Mouse (Mus musculus) heart, embryonic 16.5 days (tissue): ENCODE measurements around the gene Gm27027. TPM values are rescaled to one million over a fixed set of nuclear protein-coding genes. Genes with fewer than 3 reads are reported as not detected.

Experiments
- ATAC-seq: fragments of 200-750 bp; cut with Nextera tagmentation; replicated peaks from 2 replicates; pipeline ENCODE4 v1.8.0; 2017; ENCODE audit warnings: moderate number of reproducible peaks; ENCODE audit not compliant: insufficient read depth, low FRiP score; ENCODE audit errors: extremely low read depth
- H3K27ac ChIP-seq: fragments of 300-500 bp; sonication (generic); 2 replicates; pipeline ENCODE4 v1.5.1; 2014; ENCODE audit warnings: mild to moderate bottlenecking, low read length, control low read depth, moderate library complexity
- H3K27me3 ChIP-seq: fragments of 300-500 bp; sonication (generic); 2 replicates; pipeline ENCODE4 v1.6.1; 2014; ENCODE audit warnings: low read length, mixed read lengths; ENCODE audit not compliant: control insufficient read depth, insufficient read depth
- H3K36me3 ChIP-seq: fragments of 300-500 bp; sonication (generic); 2 replicates; pipeline ENCODE4 v1.6.1; 2014; ENCODE audit not compliant: control insufficient read depth, insufficient read depth
- H3K4me1 ChIP-seq: fragments of 300-500 bp; sonication (generic); 2 replicates; pipeline ENCODE4 v1.6.1; 2014; ENCODE audit warnings: low read length, mixed read lengths; ENCODE audit not compliant: control insufficient read depth, insufficient read depth
- H3K4me2 ChIP-seq: fragments of 300-500 bp; sonication (generic); 2 replicates; pipeline ENCODE4 v1.6.1; 2014; ENCODE audit warnings: low read depth, mild to moderate bottlenecking, control low read depth, low read length
- H3K4me3 ChIP-seq: fragments of 300-500 bp; sonication (generic); 2 replicates; pipeline ENCODE4 v1.5.1; 2014; ENCODE audit warnings: mild to moderate bottlenecking, control low read depth, low read length
- H3K9ac ChIP-seq: fragments of 300-500 bp; sonication (generic); 2 replicates; pipeline ENCODE4 v1.6.1; 2014; ENCODE audit warnings: low read length, control low read depth
- H3K9me3 ChIP-seq: fragments of 300-500 bp; sonication (generic); replicated peaks from 2 replicates; pipeline ENCODE4 v1.6.1; 2016; ENCODE audit warnings: low read length; ENCODE audit not compliant: control insufficient read depth
- WGBS: fragments of 180-500 bp; shearing (Covaris S2); extraction: QIAGEN DNeasy Blood & Tissue Kit; methylation state at CpG from one replicate; pipeline ENCODE4 v1.1.7; 2014; 5-methylcytosine and 5-hydroxymethylcytosine counted together
- polyA plus RNA-seq: library from polyadenylated mRNA; unstranded; fragments of >200 nt; fragmentation: Nextera tagmentation; extraction: Ambion mirVana; gene quantifications from 2 replicates; pipeline ENCODE4 v1.2.1, GENCODE M21; 2015

Gm27027 gene
- polyA plus RNA-seq, 1 experiment from 2014 or later, result not detected

GRCm38 (mm10) chr2:93982457-93983235 is 13.5 kb downstream of the Gm27027 start:
- no peaks in the 10 kb centered on the region for H3K9me3 ChIP-seq
- WGBS, result 78% methylated on average over 4 of the region's 4 CpGs
- H3K36me3 ChIP-seq, result peaks cover 27% of the 10 kb centered on the region
- no peak overlapping the region for H3K9ac ChIP-seq
- H3K4me3 ChIP-seq, result no peak overlapping the region
- H3K27ac ChIP-seq, result no peak overlapping the region
- no peak overlapping the region for H3K4me2 ChIP-seq
- ATAC-seq, result no peak
- H3K4me1 ChIP-seq, result no peaks in the 10 kb centered on the region
- no peaks in the 10 kb centered on the region for H3K27me3 ChIP-seq

- peaks cover 8% of the 10 kb centered on the region for H3K4me1 ChIP-seq
- no peak overlapping the region for H3K9ac ChIP-seq
- WGBS, result 85% methylated on average over 7 of the region's 7 CpGs
- no peak overlapping the region for H3K27ac ChIP-seq
- H3K4me2 ChIP-seq, result no peak overlapping the region
- H3K36me3 ChIP-seq, result peaks cover 27% of the 10 kb centered on the region
- 0 out of 2 replicates have a peak, but pooled peaks cover 3% of the 10 kb centered on the region for H3K27me3 ChIP-seq
- no peak overlapping the region for H3K4me3 ChIP-seq
- no peaks in the 10 kb centered on the region for H3K9me3 ChIP-seq
- no peak for ATAC-seq
Measured at GRCm38 (mm10) chr2:93979249-93980120, 16.7 kb downstream of the Gm27027 start.

GRCm38 (mm10) chr2:93976436-93977252 is 19.5 kb downstream of the Gm27027 start:
- peaks cover 3% of the 10 kb centered on the region; the same call in 1 of the 2 replicates for H3K27me3 ChIP-seq
- H3K4me1 ChIP-seq, result peaks cover 8% of the 10 kb centered on the region
- peak overlapping the region; percentile 65 for H3K9ac ChIP-seq
- H3K4me3 ChIP-seq, result peak overlapping the region; percentile 50
- H3K36me3 ChIP-seq, result peaks cover 22% of the 10 kb centered on the region
- H3K9me3 ChIP-seq, result no peaks in the 10 kb centered on the region
- ATAC-seq, result peak; percentile 61
- WGBS, result 2% methylated on average over 37 of the region's 37 CpGs
- peak overlapping the region; percentile 14; the same call in 1 of the 2 replicates for H3K27ac ChIP-seq
- peak overlapping the region; percentile 76 for H3K4me2 ChIP-seq

GRCm38 (mm10) chr2:93975526-93976435 is 20.4 kb downstream of the Gm27027 start:
- ATAC-seq, result no peak
- H3K4me2 ChIP-seq, result peak overlapping the region; percentile 76

GRCm38 (mm10) chr2:93975041-93975440 is 21.1 kb downstream of the Gm27027 start:
- no peak overlapping the region for H3K4me3 ChIP-seq
- 57% methylated on average over 7 of the region's 7 CpGs for WGBS
- no peaks in the 10 kb centered on the region for H3K9me3 ChIP-seq
- no peak overlapping the region for H3K4me2 ChIP-seq
- peaks cover 8% of the 10 kb centered on the region for H3K4me1 ChIP-seq
- no peak overlapping the region for H3K9ac ChIP-seq
- ATAC-seq, result no peak
- H3K36me3 ChIP-seq, result peaks cover 8% of the 10 kb centered on the region; the same call in 1 of the 2 replicates
- no peak overlapping the region for H3K27ac ChIP-seq
- peaks cover 3% of the 10 kb centered on the region; the same call in 1 of the 2 replicates for H3K27me3 ChIP-seq

More at GRCm38 (mm10) chr2:93975526-93976435, 20.4 kb downstream of the Gm27027 start:
- peaks cover 14% of the 10 kb centered on the region for H3K36me3 ChIP-seq
- WGBS, result 29% methylated on average over 21 of the region's 21 CpGs
- H3K9me3 ChIP-seq, result no peaks in the 10 kb centered on the region
- H3K4me1 ChIP-seq, result peaks cover 8% of the 10 kb centered on the region
- no peak overlapping the region for H3K27ac ChIP-seq
- peaks cover 3% of the 10 kb centered on the region; the same call in 1 of the 2 replicates for H3K27me3 ChIP-seq
- peak overlapping the region; percentile 65 for H3K9ac ChIP-seq
- H3K4me3 ChIP-seq, result peak overlapping the region; percentile 50

- no peak for ATAC-seq
- Histone ChIP-seq H3K4me3 (no peak overlapping the region), H3K36me3 (no peaks in the 10 kb centered on the region), H3K4me1 (peaks cover 1% of the 10 kb centered on the region), H3K4me2 (no peak overlapping the region), H3K27me3 (peaks cover 3% of the 10 kb centered on the region; the same call in 1 of the 2 replicates), H3K9ac (no peak overlapping the region), H3K27ac (no peak overlapping the region), H3K9me3 (no peaks in the 10 kb centered on the region)
- WGBS, result 70% methylated on average over 3 of the region's 3 CpGs
Measured at GRCm38 (mm10) chr2:93971647-93972046, 24.5 kb downstream of the Gm27027 start.

GRCm38 (mm10) chr2:93964494-93965160 is 31.5 kb downstream of the Gm27027 start:
- Histone ChIP-seq H3K9ac (no peak overlapping the region), H3K9me3 (no peaks in the 10 kb centered on the region), H3K27me3 (no peaks in the 10 kb centered on the region), H3K4me3 (no peak overlapping the region), H3K27ac (no peak overlapping the region), H3K4me1 (no peaks in the 10 kb centered on the region), H3K36me3 (no peaks in the 10 kb centered on the region), H3K4me2 (no peak overlapping the region)
- 61% methylated on average over 7 of the region's 7 CpGs for WGBS
- ATAC-seq, result no peak
